Mouse (Mus musculus): ENCODE data around the gene Ebf1. TPM values are rescaled to one million over a fixed set of nuclear protein-coding genes. Genes with fewer than 3 reads are reported as not detected.

The Ebf1 gene
- polyA plus RNA-seq, 1 experiment, result 2.3 TPM

- no peak overlapping the region for H3K9ac ChIP-seq (ENCODE audit: low read depth, poor library complexity, severe bottlenecking)
- H3K27ac ChIP-seq (ENCODE audit: insufficient read depth, low read length), result no peak overlapping the region
- no peaks in the 10 kb centered on the region for H3K27me3 ChIP-seq (ENCODE audit: control insufficient read depth, insufficient read depth, low read length, poor library complexity, severe bottlenecking)
- no peaks in the 10 kb centered on the region for H3K4me1 ChIP-seq (ENCODE audit: control insufficient read depth, insufficient read depth, low read length)
- TF ChIP-seq EP300 (IDR thresholded peaks at IDR 0.05; ENCODE audit: insufficient read depth, low read depth, low read length) (no peak), CTCF (IDR thresholded peaks at IDR 0.05; ENCODE audit: low read depth, low read length) (no peak), POLR2A (IDR thresholded peaks at IDR 0.05; ENCODE audit: insufficient read depth, low read length) (no peak)
- no peaks in the 10 kb centered on the region for H3K9me3 ChIP-seq (replicated peaks; ENCODE audit: control insufficient read depth, insufficient read depth, low read length, poor library complexity, severe bottlenecking)
- H3K4me3 ChIP-seq (ENCODE audit: low read depth, low read length), result no peak overlapping the region
- H3K36me3 ChIP-seq (ENCODE audit: control insufficient read depth, insufficient read depth, low read length, poor library complexity, severe bottlenecking), result no peaks in the 10 kb centered on the region
Observed at GRCm38 (mm10) chr11:45008760-45009159, 391.6 kb downstream of the Ebf1 start.

- TF ChIP-seq CTCF (IDR thresholded peaks at IDR 0.05; ENCODE audit: low read depth, low read length) (no peak), EP300 (IDR thresholded peaks at IDR 0.05; ENCODE audit: insufficient read depth, low read depth, low read length) (no peak), POLR2A (IDR thresholded peaks at IDR 0.05; ENCODE audit: insufficient read depth, low read length) (no peak)
- no peaks in the 10 kb centered on the region for H3K9me3 ChIP-seq (replicated peaks; ENCODE audit: control insufficient read depth, insufficient read depth, low read length, poor library complexity, severe bottlenecking)
Observed at GRCm38 (mm10) chr11:45012081-45012480, 395.0 kb downstream of the Ebf1 start.

GRCm38 (mm10) chr11:45017493-45017892 is 400.4 kb downstream of the Ebf1 start:
- Histone ChIP-seq H3K9me3 (replicated peaks; ENCODE audit: control insufficient read depth, insufficient read depth, low read length, poor library complexity, severe bottlenecking) (no peaks in the 10 kb centered on the region), H3K4me1 (ENCODE audit: control insufficient read depth, insufficient read depth, low read length) (no peaks in the 10 kb centered on the region), H3K27ac (ENCODE audit: insufficient read depth, low read length) (no peak overlapping the region), H3K27me3 (ENCODE audit: control insufficient read depth, insufficient read depth, low read length, poor library complexity, severe bottlenecking) (no peaks in the 10 kb centered on the region), H3K9ac (ENCODE audit: low read depth, poor library complexity, severe bottlenecking) (no peak overlapping the region), H3K36me3 (ENCODE audit: control insufficient read depth, insufficient read depth, low read length, poor library complexity, severe bottlenecking) (no peaks in the 10 kb centered on the region), H3K4me3 (ENCODE audit: low read depth, low read length) (no peak overlapping the region)
- no peak for TF ChIP-seq EP300 (IDR thresholded peaks at IDR 0.05; ENCODE audit: insufficient read depth, low read depth, low read length)
- TF ChIP-seq CTCF (IDR thresholded peaks at IDR 0.05; ENCODE audit: low read depth, low read length), result no peak
- TF ChIP-seq POLR2A (IDR thresholded peaks at IDR 0.05; ENCODE audit: insufficient read depth, low read length), result no peak

More at GRCm38 (mm10) chr11:45012081-45012480, 395.0 kb downstream of the Ebf1 start:
- Histone ChIP-seq H3K4me1 (ENCODE audit: control insufficient read depth, insufficient read depth, low read length) (no peaks in the 10 kb centered on the region), H3K27me3 (ENCODE audit: control insufficient read depth, insufficient read depth, low read length, poor library complexity, severe bottlenecking) (no peaks in the 10 kb centered on the region), H3K27ac (ENCODE audit: insufficient read depth, low read length) (no peak overlapping the region), H3K4me3 (ENCODE audit: low read depth, low read length) (no peak overlapping the region), H3K36me3 (ENCODE audit: control insufficient read depth, insufficient read depth, low read length, poor library complexity, severe bottlenecking) (no peaks in the 10 kb centered on the region), H3K9ac (ENCODE audit: low read depth, poor library complexity, severe bottlenecking) (no peak overlapping the region)

GRCm38 (mm10) chr11:45026012-45026411 is 408.9 kb downstream of the Ebf1 start:
- TF ChIP-seq EP300 (IDR thresholded peaks at IDR 0.05; ENCODE audit: insufficient read depth, low read depth, low read length), result no peak
- TF ChIP-seq CTCF (IDR thresholded peaks at IDR 0.05; ENCODE audit: low read depth, low read length), result no peak
- no peak for TF ChIP-seq POLR2A (IDR thresholded peaks at IDR 0.05; ENCODE audit: insufficient read depth, low read length)
- H3K4me1 ChIP-seq (ENCODE audit: control insufficient read depth, insufficient read depth, low read length), result no peaks in the 10 kb centered on the region
- H3K27ac ChIP-seq (ENCODE audit: insufficient read depth, low read length), result no peak overlapping the region
- no peaks in the 10 kb centered on the region for H3K9me3 ChIP-seq (replicated peaks; ENCODE audit: control insufficient read depth, insufficient read depth, low read length, poor library complexity, severe bottlenecking)
- no peak overlapping the region for H3K4me3 ChIP-seq (ENCODE audit: low read depth, low read length)
- H3K36me3 ChIP-seq (ENCODE audit: control insufficient read depth, insufficient read depth, low read length, poor library complexity, severe bottlenecking), result no peaks in the 10 kb centered on the region
- no peaks in the 10 kb centered on the region; the same call in 1 of the 2 replicates for H3K27me3 ChIP-seq (ENCODE audit: control insufficient read depth, insufficient read depth, low read length, poor library complexity, severe bottlenecking)
- H3K9ac ChIP-seq (ENCODE audit: low read depth, poor library complexity, severe bottlenecking), result no peak overlapping the region

GRCm38 (mm10) chr11:45026674-45027073 is 409.6 kb downstream of the Ebf1 start:
- H3K9ac ChIP-seq (ENCODE audit: low read depth, poor library complexity, severe bottlenecking), result no peak overlapping the region
- no peak overlapping the region for H3K27ac ChIP-seq (ENCODE audit: insufficient read depth, low read length)

GRCm38 (mm10) chr11:45027076-45027475 is 410.0 kb downstream of the Ebf1 start:
- Histone ChIP-seq H3K27ac (ENCODE audit: insufficient read depth, low read length) (no peak overlapping the region), H3K9me3 (replicated peaks; ENCODE audit: control insufficient read depth, insufficient read depth, low read length, poor library complexity, severe bottlenecking) (no peaks in the 10 kb centered on the region), H3K4me3 (ENCODE audit: low read depth, low read length) (no peak overlapping the region), H3K27me3 (ENCODE audit: control insufficient read depth, insufficient read depth, low read length, poor library complexity, severe bottlenecking) (no peaks in the 10 kb centered on the region; the same call in 1 of the 2 replicates), H3K4me1 (ENCODE audit: control insufficient read depth, insufficient read depth, low read length) (no peaks in the 10 kb centered on the region), H3K9ac (ENCODE audit: low read depth, poor library complexity, severe bottlenecking) (no peak overlapping the region), H3K36me3 (ENCODE audit: control insufficient read depth, insufficient read depth, low read length, poor library complexity, severe bottlenecking) (no peaks in the 10 kb centered on the region)
- no peak for TF ChIP-seq EP300 (IDR thresholded peaks at IDR 0.05; ENCODE audit: insufficient read depth, low read depth, low read length)
- TF ChIP-seq CTCF (IDR thresholded peaks at IDR 0.05; ENCODE audit: low read depth, low read length), result no peak
- no peak for TF ChIP-seq POLR2A (IDR thresholded peaks at IDR 0.05; ENCODE audit: insufficient read depth, low read length)

More at GRCm38 (mm10) chr11:45026674-45027073, 409.6 kb downstream of the Ebf1 start:
- H3K4me3 ChIP-seq (ENCODE audit: low read depth, low read length), result no peak overlapping the region
- TF ChIP-seq EP300 (IDR thresholded peaks at IDR 0.05; ENCODE audit: insufficient read depth, low read depth, low read length) (no peak), CTCF (IDR thresholded peaks at IDR 0.05; ENCODE audit: low read depth, low read length) (no peak), POLR2A (IDR thresholded peaks at IDR 0.05; ENCODE audit: insufficient read depth, low read length) (no peak)
- no peaks in the 10 kb centered on the region for H3K9me3 ChIP-seq (replicated peaks; ENCODE audit: control insufficient read depth, insufficient read depth, low read length, poor library complexity, severe bottlenecking)
- no peaks in the 10 kb centered on the region for H3K36me3 ChIP-seq (ENCODE audit: control insufficient read depth, insufficient read depth, low read length, poor library complexity, severe bottlenecking)
- H3K27me3 ChIP-seq (ENCODE audit: control insufficient read depth, insufficient read depth, low read length, poor library complexity, severe bottlenecking), result no peaks in the 10 kb centered on the region; the same call in 1 of the 2 replicates
- H3K4me1 ChIP-seq (ENCODE audit: control insufficient read depth, insufficient read depth, low read length), result no peaks in the 10 kb centered on the region
